Mouse (Mus musculus) lung, adult 2 months (tissue): ENCODE measurements around the gene Nav2. TPM values are rescaled to one million over a fixed set of nuclear protein-coding genes. Genes with fewer than 3 reads are reported as not detected.
A peak's percentile ranks its signal among the peaks of the same experiment; 100 is the strongest.

ENCODE experiments used
- DNase-seq: peaks from one replicate; pipeline ENCODE4 v3.0.0; 2022
- H3K4me1 ChIP-seq: fragments of 200-500 bp; 2 replicates; pipeline ENCODE4 v1.6.1; 2011; ENCODE audit warnings: low read length; ENCODE audit not compliant: control insufficient read depth, insufficient read depth
- H3K4me3 ChIP-seq: fragments of 200-500 bp; replicated peaks from 2 replicates; pipeline ENCODE3; 2011; ENCODE audit warnings: low read depth, mild to moderate bottlenecking, control low read depth, low read length; ENCODE audit errors: extremely low read depth
- CTCF ChIP-seq: fragments of 200-500 bp; IDR thresholded peaks from 2 replicates; pipeline ENCODE4 v1.5.1; 2011; ENCODE audit warnings: mild to moderate bottlenecking, low read length, control low read depth; ENCODE audit not compliant: insufficient read depth
- POLR2A ChIP-seq: fragments of 200-500 bp; IDR thresholded peaks from 2 replicates; pipeline ENCODE4 v1.6.1; 2011; ENCODE audit warnings: low read depth, mild to moderate bottlenecking, control low read depth, low read length, borderline replicate concordance; ENCODE audit errors: extremely low read depth
- WGBS: fragments of 180-500 bp; shearing (Covaris S2); methylation state at CpG from one replicate; pipeline ENCODE4 v1.1.7; 2018; 5-methylcytosine and 5-hydroxymethylcytosine counted together
- polyA plus RNA-seq: library from polyadenylated mRNA; depleted of rRNA; stranded (reverse); fragments of >200 nt; gene quantifications from 2 replicates; pipeline ENCODE4 v1.2.3, GENCODE M21; 2012

The Nav2 gene
- polyA plus RNA-seq, 1 experiment, result 33.9 TPM

DNA sequence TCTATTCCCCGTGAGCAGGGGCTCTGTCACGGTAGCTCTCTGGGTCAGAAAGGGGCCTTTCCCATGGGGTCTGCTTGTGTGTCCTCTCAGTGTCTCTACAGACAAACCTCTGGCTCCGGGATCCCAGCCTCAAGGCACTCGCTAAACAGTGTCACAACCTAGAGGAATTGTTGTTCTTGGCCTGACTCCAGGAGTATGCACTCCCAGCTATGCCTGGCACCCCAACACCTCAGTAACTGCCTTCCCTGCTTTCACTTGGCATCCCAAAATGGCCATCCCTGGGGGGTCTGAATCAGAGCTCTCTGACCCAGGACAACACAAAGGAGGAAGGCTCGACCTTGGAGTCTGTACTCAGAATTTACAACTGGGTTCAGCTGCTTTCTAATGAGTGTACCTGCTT is 317.2 kb downstream of the Nav2 start:
- Histone ChIP-seq H3K4me1 (no peaks in the 10 kb centered on the region), H3K4me3 (no peak overlapping the region)
- no peak for TF ChIP-seq CTCF
- no peak for TF ChIP-seq POLR2A
- 58% methylated on average over 5 of the region's 5 CpGs for WGBS
- DNase-seq, result no peak

DNA sequence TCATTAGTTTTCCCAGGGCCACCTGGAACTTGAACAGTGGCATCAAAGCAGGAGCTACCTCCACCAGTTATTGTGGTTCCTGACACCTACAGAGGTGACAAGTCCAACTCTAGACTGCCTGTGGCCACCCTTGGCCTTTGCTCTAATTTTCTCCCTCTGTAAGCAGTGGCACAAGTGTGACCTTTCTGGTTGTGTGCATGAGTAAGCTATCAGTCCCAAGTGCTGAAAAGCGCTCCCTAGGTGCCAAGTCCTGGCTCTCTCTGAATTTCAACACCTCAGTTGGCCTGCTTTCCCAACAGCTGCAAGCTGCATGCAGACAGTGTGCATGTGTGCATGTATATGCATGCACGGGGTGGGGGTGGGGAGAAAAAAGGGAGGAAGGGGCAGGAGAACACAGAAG is 324.5 kb downstream of the Nav2 start:
- H3K4me1 ChIP-seq, result no peaks in the 10 kb centered on the region
- 74% methylated on average over 2 of the region's 2 CpGs for WGBS
- DNase-seq, result no peak
- TF ChIP-seq POLR2A (no peak), CTCF (no peak)
- H3K4me3 ChIP-seq, result no peak overlapping the region

DNA sequence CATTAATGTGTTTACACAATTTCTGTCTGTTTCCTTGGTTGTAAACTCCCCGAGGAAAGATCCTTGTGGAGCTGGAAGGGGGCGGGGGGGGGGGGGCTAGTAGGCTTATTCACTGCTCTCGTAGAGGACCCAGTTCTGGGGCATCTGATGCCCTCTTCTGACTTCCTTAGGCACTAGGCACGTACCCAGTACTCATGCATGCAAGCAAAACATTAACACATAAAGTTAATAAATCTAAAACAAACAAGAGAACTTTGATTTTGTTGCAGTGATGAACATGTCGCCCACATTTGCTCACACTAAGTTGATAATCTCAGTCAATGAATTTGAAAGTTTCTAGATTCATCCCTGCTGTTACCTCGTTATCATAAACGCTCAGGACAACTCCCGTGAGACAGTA is 325.8 kb downstream of the Nav2 start:
- WGBS, result 62% methylated on average over 8 of the region's 8 CpGs
- TF ChIP-seq CTCF (no peak), POLR2A (no peak)
- no peak for DNase-seq
- H3K4me1 ChIP-seq, result no peaks in the 10 kb centered on the region
- H3K4me3 ChIP-seq, result no peak overlapping the region

DNA sequence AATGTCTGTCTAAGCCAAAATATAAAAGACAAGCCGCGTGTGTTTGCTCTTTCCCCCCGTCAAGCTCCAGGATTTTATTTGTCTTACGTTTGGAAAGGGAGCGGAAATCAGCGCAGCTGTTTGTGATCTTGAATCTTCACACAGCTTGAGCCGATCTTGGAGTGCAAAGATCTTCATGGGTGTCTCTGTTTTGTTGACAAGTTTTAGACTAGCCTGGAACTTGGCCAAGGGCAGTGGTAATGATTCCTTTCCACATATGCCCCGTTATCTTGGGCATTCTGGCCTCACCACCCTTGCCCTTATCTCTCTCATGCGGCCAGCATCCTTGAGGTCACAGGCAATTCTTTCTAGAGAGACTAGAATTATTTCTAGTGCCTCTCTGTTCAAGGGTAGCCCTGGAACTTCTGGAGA is 326.8 kb downstream of the Nav2 start:
- H3K4me3 ChIP-seq, result no peak overlapping the region
- no peak for DNase-seq
- H3K4me1 ChIP-seq, result no peaks in the 10 kb centered on the region
- TF ChIP-seq POLR2A (no peak), CTCF (no peak)
- WGBS, result 55% methylated on average over 9 of the region's 9 CpGs

- WGBS, result 73% methylated on average over 3 of the region's 3 CpGs
- no peak for DNase-seq
- H3K4me1 ChIP-seq, result no peaks in the 10 kb centered on the region
- TF ChIP-seq POLR2A (no peak), CTCF (no peak)
- H3K4me3 ChIP-seq, result no peak overlapping the region
These were observed 327.3 kb downstream of the Nav2 start for GRCm38 (mm10) chr7:49235821-49236220.

GRCm38 (mm10) chr7:49240461-49240860 is 331.9 kb downstream of the Nav2 start:
- Histone ChIP-seq H3K4me3 (no peak overlapping the region), H3K4me1 (peaks cover 4% of the 10 kb centered on the region; the same call in 1 of the 2 replicates)
- TF ChIP-seq CTCF (no peak), POLR2A (no peak)
- 76% methylated on average over 7 of the region's 7 CpGs for WGBS
- no peak for DNase-seq

- H3K4me3 ChIP-seq, result no peak overlapping the region
- TF ChIP-seq CTCF (no peak), POLR2A (no peak)
- H3K4me1 ChIP-seq, result peaks cover 5% of the 10 kb centered on the region; the same call in 1 of the 2 replicates
- 60% methylated on average over 3 of the region's 3 CpGs for WGBS
- no peak for DNase-seq
These were observed 332.8 kb downstream of the Nav2 start for GRCm38 (mm10) chr7:49241229-49241751.

- DNase-seq, result no peak
- no peak for TF ChIP-seq POLR2A
- no peak for TF ChIP-seq CTCF
- no peak overlapping the region for H3K4me3 ChIP-seq
- peaks cover 5% of the 10 kb centered on the region; the same call in 1 of the 2 replicates for H3K4me1 ChIP-seq
- 62% methylated on average over 5 of the region's 5 CpGs for WGBS
These were observed 333.7 kb downstream of the Nav2 start for GRCm38 (mm10) chr7:49242261-49242660.

DNA sequence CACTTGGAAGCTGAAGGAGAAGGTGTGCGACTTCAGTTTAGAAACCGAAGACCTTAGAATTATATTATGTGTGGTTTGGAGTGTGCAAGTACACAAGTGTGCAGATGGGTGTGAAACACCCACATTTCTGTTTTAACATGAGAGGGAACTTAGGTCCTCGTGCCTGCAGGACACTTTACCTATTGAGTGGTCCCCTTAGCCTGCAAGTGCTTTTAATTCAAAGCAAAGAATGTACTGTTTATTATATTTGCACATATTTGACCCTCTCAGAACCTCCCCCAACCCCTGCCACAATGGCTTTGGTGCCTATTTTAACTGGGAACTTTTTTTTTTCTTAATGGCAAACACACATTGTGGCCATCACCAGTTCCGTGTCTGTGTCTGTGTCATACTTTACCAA is 334.6 kb downstream of the Nav2 start:
- DNase-seq, result no peak
- 72% methylated on average over 4 of the region's 4 CpGs for WGBS
- Histone ChIP-seq H3K4me1 (peaks cover 5% of the 10 kb centered on the region; the same call in 1 of the 2 replicates), H3K4me3 (no peak overlapping the region)
- no peak for TF ChIP-seq CTCF
- TF ChIP-seq POLR2A, result no peak

DNA sequence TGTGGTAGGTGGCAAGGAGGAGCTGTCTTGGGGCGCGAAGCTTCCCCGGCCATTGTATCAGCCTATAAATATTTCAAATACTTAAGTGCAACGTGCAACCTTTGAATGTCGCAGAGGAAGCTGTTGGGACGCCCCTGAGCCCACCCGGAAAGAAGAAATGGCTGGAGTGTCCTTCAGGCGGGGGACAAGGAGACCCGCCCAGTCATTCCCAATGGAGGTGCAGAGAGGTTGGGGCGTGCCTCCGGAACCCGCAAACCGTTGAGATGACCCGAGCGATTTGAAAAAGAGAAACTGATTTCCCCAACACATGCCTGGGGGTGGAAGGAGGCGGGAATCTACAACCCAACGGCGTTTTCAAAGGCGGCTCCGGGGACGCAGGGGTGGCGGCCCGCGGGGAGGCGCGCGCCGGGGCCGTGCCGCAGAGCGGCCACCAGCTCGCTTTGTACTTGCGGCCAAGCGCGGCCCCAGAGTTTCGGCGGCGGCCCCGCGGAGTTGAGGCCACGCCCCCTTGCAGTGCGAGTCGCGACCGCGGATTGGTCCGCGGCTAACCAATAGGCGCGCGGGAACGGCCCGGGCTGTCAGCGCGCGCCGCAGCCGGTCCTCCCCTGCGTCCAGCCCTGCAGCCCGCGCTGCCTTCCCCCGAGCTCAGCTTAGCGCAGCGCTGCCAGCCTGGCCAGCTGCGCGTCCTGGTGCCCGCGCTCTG is 337.2 kb downstream of the Nav2 start:
- WGBS, result 1% methylated on average over 68 of the region's 68 CpGs
- no peak for TF ChIP-seq CTCF
- 0 out of 2 replicates have a peak, but pooled peaks have one; percentile 44 for TF ChIP-seq POLR2A
- peak overlapping the region; percentile 78 for H3K4me3 ChIP-seq
- H3K4me1 ChIP-seq, result peaks cover 11% of the 10 kb centered on the region; the same call in 1 of the 2 replicates
- DNase-seq, result peak; percentile 85
